Mouse (Mus musculus): ENCODE data around the gene Dll1.

DNA sequence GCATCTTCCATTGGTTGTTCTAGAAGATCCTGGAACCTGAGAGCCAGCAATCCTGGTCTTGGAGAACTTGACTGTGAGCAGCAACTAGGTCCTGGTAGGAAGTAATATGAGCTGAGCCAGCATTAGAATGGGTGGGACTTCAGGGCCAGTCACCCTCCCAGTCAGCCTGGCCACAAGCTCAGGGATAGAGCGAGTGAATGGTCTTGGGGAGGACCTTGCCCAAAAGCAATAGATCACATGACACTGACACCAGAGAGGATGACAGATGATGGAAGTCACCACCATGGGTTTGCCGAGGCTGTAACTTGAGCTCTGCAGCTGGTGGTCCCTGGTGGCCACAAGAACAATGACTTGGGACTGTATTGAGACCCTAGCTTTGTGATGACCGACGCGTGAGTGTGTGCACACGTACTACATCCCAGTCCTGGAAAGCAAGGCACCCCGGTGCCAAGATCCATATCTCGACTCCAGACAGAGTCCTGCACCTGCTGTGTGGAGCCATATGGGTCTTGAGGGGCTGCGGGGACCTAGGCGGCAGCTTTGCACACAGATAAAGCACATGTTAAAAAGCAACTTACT lies 46.8 kb downstream of the Dll1 start:
- no peak for TF ChIP-seq CTCF (IDR thresholded peaks at IDR 0.05; ENCODE audit: extremely low read depth, insufficient read depth, low read length)
- TF ChIP-seq POLR2A (IDR thresholded peaks at IDR 0.05; ENCODE audit: extremely low read depth, insufficient read depth, low read length), result no peak
